Mouse (Mus musculus) brain, embryonic 14.5 days (tissue): Measurements from ENCODE around the gene Smug1. TPM values are rescaled to one million over a fixed set of nuclear protein-coding genes. Genes with fewer than 3 reads are reported as not detected.

Experiments
- DNase-seq: peaks from one replicate; pipeline ENCODE4 v3.0.0-alpha.2; 2011; ENCODE audit warnings: low read depth
- CTCF ChIP-seq: fragments of 200-500 bp; IDR thresholded peaks from 2 replicates; pipeline ENCODE4 v1.5.1; 2012; ENCODE audit warnings: inconsistent platforms, mild to moderate bottlenecking, moderate library complexity, borderline replicate concordance; ENCODE audit not compliant: insufficient read depth, insufficient read length; ENCODE audit errors: extremely low read depth
- POLR2A ChIP-seq: fragments of 200-500 bp; IDR thresholded peaks from 2 replicates; pipeline ENCODE4 v1.6.1; 2012; ENCODE audit warnings: mild to moderate bottlenecking, inconsistent platforms, borderline replicate concordance; ENCODE audit not compliant: poor library complexity, insufficient read depth, insufficient read length, severe bottlenecking; ENCODE audit errors: extremely low read depth
- polyA plus RNA-seq: library from polyadenylated mRNA; depleted of rRNA; stranded (reverse); fragments of >200 nt; gene quantifications from 2 replicates; pipeline ENCODE4 v1.2.3, GENCODE M21; 2012; rRNA removed

Gene Smug1
- polyA plus RNA-seq, 1 experiment = 31.6 TPM

- DNase-seq = no peak
- TF ChIP-seq CTCF = no peak
Observed at GRCm38 (mm10) chr15:103124254-103124653, 42.6 kb downstream of the Smug1 start.

GRCm38 (mm10) chr15:103123343-103123742 lies 43.5 kb downstream of the Smug1 start:
- no peak for DNase-seq
- TF ChIP-seq CTCF = no peak
- TF ChIP-seq POLR2A = no peak

GRCm38 (mm10) chr15:103122372-103122771 lies 44.5 kb downstream of the Smug1 start:
- peak; percentile 76 for DNase-seq

GRCm38 (mm10) chr15:103121416-103121815 lies 45.5 kb downstream of the Smug1 start:
- DNase-seq = no peak
- TF ChIP-seq POLR2A (no peak), CTCF (no peak)

More at GRCm38 (mm10) chr15:103122372-103122771, 44.5 kb downstream of the Smug1 start:
- TF ChIP-seq POLR2A = no peak
- no peak for TF ChIP-seq CTCF

- TF ChIP-seq CTCF = no peak
- no peak for TF ChIP-seq POLR2A
- DNase-seq = no peak
Observed at GRCm38 (mm10) chr15:103120594-103120993, 46.3 kb downstream of the Smug1 start.

- DNase-seq = no peak
- TF ChIP-seq CTCF = no peak
Observed at GRCm38 (mm10) chr15:103115726-103116125, 51.2 kb downstream of the Smug1 start.

- no peak for TF ChIP-seq POLR2A
- TF ChIP-seq CTCF = no peak
- DNase-seq = peak; percentile 51
Observed at GRCm38 (mm10) chr15:103115256-103115655, 51.6 kb downstream of the Smug1 start.

- TF ChIP-seq POLR2A (no peak), CTCF (peak; percentile 26; the same call in 1 of the 2 replicates)
- no peak for DNase-seq
Observed at GRCm38 (mm10) chr15:103113077-103113476, 53.8 kb downstream of the Smug1 start.

- no peak for DNase-seq
- no peak for TF ChIP-seq CTCF
- no peak for TF ChIP-seq POLR2A
Observed at GRCm38 (mm10) chr15:103112309-103112708, 54.6 kb downstream of the Smug1 start.

- no peak for TF ChIP-seq CTCF
- TF ChIP-seq POLR2A = no peak
- no peak for DNase-seq
Observed at GRCm38 (mm10) chr15:103109940-103110339, 57.0 kb downstream of the Smug1 start.

GRCm38 (mm10) chr15:103108066-103108676 lies 58.7 kb downstream of the Smug1 start:
- TF ChIP-seq CTCF (no peak), POLR2A (no peak)
- DNase-seq = peak; percentile 56

- DNase-seq = peak; percentile 70
- TF ChIP-seq POLR2A = no peak
- no peak for TF ChIP-seq CTCF
Observed at GRCm38 (mm10) chr15:103106201-103106600, 60.7 kb downstream of the Smug1 start.

Other genes with a start within 250 kb of the Smug1 start
- 0.06 and 0.15 TPM in 2 replicates for gene Hoxc13, start 246.0 kb downstream of the Smug1 start, polyA plus RNA-seq
- gene Hoxc12, start 230.3 kb downstream of the Smug1 start, polyA plus RNA-seq = not detected in 2 replicates
- not detected in 2 replicates for gene Hoxc11, start 212.7 kb downstream of the Smug1 start, polyA plus RNA-seq
- 0.03 TPM in 1 of 2 replicates, not detected in the other for gene Hoxc10, start 200.3 kb downstream of the Smug1 start, polyA plus RNA-seq
- 1.0 and 7.0 TPM in 2 replicates for gene Hoxc5, start 199.6 kb downstream of the Smug1 start, polyA plus RNA-seq
- not detected in 2 replicates for gene Hoxc9, start 190.7 kb downstream of the Smug1 start, polyA plus RNA-seq
- gene Hoxc8, start 176.5 kb downstream of the Smug1 start, polyA plus RNA-seq = not detected in 2 replicates
- gene Hoxc6, start 168.8 kb downstream of the Smug1 start, polyA plus RNA-seq = 0.11 and 0.63 TPM in 2 replicates
- gene Hoxc4, start 148.2 kb downstream of the Smug1 start, polyA plus RNA-seq = 1.2 and 13.6 TPM in 2 replicates
- gene Cbx5, start 72.7 kb upstream of the Smug1 start, polyA plus RNA-seq = 101 and 118 TPM in 2 replicates
- gene Hnrnpa1, start 73.3 kb upstream of the Smug1 start, polyA plus RNA-seq = 976 and 1,085 TPM in 2 replicates
- gene Nfe2, start 91.3 kb upstream of the Smug1 start, polyA plus RNA-seq = 0.53 and 1.2 TPM in 2 replicates
- 165 and 192 TPM in 2 replicates for gene Copz1, start 105.6 kb upstream of the Smug1 start, polyA plus RNA-seq
- 0.30 and 0.33 TPM in 2 replicates for gene Gpr84, start 143.5 kb upstream of the Smug1 start, polyA plus RNA-seq
- gene Zfp385a, start 173.0 kb upstream of the Smug1 start, polyA plus RNA-seq = 20.3 and 37.5 TPM in 2 replicates
- gene Itga5, start 199.7 kb upstream of the Smug1 start, polyA plus RNA-seq = 7.6 and 11.1 TPM in 2 replicates